Mouse (Mus musculus) lung, adult 18-20 months (tissue): ENCODE results near the gene Nudt8.

Experiments used
- DNase-seq, 2 experiments: peaks; one replicate each; pipeline ENCODE4 v3.0.0; 2022; ENCODE audit warnings: mixed read lengths in 2 of 2

Gene Nudt8

DNA sequence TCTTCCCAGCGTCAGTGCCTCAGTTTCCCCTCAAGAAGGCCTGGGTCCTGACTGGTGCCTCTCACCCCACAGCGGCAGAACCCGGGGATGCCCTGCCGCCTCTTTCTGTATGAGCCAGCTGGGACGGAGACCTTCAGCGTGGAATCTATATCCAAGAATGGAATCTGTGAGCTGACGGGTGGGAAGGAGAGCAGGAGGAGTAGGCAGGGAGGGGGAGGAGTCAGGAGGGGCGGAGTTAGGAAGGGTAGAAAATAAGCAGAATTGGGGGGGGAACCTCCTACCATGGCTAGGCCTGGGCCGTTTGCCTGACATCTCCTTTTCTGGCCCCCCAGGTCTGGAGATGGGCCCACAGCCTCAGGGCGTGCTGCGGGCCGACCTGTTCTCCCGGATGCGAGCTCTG, 12.3 kb upstream of the Nudt8 start:
- DNase-seq: no peak

DNA sequence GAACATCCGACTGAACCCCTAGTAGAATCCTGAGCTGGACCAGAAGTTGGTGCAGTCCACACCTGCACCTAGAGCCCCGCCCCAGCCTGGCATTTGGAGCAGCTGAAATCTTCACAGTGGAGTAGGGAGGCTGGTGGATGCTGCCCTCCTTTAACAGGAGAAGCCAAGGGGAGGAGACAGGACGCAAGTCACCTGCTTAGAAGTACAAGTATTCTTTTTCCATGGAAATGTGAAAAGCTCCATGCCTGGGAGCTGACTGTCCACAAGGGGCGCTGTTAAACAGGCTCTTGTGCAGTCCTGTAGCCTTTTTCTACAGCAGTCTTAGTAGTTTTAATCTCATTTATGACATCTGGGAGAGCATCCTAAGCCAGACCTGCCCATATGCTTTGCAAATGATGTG, 11.6 kb upstream of the Nudt8 start:
- DNase-seq: no peak

DNA sequence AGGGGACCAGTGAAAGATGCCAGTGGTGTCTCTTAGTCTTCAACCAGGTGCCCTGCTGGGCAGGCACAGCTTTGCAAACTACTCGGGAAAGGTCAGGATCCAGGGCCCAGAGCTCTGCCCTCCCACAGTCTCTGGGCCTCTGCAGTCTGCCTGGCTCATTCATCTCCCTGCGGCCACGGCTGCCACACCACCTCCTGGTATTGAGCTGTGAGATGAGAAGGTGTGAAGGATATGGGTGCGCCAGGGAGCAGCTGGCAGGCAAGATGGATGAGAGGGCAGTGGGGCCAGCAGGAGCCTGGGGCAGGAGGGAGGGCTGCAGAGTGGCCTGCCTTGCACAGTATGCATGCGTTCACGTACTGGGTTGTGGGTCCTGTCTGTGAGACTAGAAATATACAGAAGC, 9.6 kb upstream of the Nudt8 start:
- no peak for DNase-seq

DNA sequence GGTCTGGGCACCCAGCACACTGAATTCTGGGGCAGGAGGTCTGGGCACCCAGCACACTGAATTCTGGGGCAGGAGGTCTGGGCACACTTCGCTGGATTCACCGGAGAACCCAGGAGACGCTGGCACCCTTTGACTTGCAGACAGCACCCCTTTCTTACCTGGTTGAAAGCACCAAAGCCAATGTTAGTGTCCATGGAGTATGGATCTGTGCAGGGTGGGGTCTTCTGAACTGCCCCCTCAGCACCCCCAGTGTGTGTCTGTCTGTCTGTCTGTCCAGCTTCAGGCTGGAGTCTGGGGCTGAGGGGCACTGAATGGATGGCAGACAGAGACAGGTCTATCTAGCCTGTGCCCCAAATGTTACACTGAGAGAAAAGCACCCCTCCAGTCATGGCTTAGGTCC, 8.8 kb upstream of the Nudt8 start:
- DNase-seq: no peak

DNA sequence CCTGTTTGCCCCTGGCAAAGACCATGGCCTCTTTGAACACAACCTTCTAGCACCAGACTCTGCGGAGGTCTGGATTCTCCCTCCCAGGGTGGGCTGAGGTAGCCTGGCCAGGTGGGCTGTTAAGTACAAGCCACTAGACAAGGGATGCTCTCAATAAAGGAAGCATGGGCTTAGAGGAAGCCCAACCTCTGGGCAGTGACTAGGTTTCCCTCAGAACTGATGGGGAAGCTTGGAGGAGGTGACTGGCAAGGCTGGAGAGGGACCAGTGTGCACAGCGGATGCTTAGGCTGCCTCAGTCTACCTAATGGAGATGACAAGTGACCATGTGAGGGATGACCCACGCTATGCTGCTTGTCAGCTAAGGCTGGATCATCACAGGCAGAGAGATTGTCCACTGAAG, 8.4 kb upstream of the Nudt8 start:
- no peak for DNase-seq

DNA sequence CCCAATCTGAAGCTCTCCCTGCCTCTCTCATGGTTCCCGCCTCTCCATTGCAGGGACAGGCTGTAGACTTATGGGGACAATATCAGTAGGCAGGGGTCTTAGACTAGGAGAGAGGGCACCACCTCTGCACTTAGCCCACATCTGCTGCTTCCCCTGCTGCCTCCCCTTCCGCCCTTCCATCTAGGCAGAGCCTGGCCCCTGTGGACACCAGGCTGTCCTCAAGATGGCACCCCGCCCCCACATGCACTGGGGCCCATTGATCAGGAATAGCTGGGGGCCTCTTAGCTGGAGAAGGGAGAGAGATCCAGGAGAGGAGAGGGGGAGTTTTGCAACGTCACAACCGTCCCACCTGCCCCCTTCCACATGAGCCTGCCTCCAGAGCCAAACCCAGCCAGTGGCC, 8.0 kb upstream of the Nudt8 start, which contains the start of gene Tbx10:
Gene Tbx10, plus strand, starts transcription at position 337 of the 400 bp plus-strand sequence.
- DNase-seq: no peak

DNA sequence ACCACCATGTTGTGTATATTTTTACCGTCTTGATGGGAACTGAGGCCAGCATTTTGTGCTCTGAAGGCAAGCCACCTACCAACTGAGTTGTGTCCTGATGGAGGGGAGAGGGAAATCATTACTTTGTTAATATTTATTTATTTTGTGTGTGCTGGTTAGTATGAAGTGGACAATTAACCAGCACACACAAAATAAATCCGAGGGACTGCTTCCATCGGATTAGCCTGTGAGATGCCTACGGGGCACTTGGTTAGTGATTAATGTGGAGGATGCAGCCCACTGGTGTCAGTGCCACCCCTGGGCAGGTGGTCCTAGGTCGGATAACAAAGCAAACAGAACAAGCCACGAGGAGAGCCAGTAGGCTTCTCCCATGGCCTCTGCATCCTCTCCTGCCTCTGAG, 5.4 kb upstream of the Nudt8 start:
- DNase-seq: no peak

DNA sequence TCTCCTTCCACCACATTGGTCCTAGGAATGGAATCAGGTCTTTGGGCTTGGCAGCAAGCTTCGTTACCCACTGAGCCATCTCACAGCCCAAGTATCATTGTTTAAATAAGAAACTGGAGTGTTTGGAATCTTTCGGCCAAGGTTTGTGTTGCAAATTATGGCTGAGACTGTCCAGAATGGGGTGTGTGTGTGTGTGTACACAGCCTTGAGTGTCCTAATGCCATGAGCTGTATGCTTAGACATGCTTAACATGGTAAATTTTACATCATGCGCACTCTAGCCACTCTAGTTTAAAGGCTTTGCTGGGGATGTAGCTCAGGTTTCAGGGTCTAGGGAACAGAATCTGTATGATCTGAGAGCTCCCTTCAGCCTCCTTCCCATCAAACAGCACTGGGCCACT, 4.9 kb upstream of the Nudt8 start:
- peak; percentile 30 to 36 for DNase-seq

DNA sequence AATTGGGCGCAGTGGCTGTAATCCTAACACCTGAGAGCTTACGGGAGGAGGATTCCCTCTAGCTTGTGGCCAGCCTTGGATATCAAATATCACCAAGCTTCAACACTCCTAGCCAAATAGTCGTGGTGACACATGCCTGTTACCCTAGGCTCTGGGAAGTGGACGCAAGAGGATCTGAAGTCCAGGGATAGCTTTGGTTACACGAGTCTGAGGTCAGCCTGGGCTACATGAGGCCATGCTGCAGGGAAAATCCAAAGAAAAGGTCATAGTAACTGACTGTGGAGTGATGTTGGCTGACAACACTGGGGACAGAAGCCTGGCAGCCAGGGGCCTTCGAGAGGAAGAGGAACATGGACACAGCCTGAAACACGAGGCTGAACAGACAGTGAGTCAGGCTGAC, 4.3 kb upstream of the Nudt8 start:
- DNase-seq: no peak

DNA sequence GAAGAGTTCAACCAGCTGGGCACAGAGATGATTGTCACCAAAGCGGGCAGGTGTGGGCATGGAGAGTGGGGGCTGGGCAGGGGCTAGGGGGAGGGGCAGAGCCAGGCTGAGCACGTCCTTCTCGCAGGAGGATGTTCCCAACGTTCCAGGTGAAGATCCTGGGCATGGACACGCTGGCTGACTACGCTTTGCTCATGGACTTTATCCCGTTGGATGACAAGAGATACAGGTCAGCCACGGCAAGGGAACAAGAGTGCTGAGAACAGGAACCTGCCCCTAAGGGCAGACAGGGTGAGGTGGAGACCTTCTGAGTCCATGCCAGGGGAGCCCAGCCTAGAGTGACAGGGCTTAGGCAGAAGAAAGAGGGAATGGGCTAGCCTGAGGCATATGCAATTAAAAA, 3.6 kb upstream of the Nudt8 start:
- no peak for DNase-seq

DNA sequence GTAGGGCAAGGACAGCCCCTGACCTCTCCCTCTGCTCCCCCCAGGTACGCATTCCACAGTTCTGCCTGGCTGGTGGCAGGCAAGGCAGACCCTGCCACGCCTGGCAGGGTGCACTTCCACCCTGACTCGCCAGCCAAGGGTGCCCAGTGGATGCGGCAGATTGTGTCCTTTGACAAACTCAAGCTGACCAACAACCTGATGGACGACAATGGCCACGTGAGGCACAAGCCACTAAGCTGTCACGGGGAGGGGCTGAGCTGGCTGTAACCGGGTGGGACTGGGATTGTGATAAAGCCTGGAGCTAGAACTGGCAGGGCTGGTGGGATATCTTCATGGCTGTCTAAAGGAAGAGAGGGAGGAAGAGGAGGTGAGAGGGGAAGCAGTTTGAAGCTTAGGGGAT, 3.1 kb upstream of the Nudt8 start:
- DNase-seq: no peak

DNA sequence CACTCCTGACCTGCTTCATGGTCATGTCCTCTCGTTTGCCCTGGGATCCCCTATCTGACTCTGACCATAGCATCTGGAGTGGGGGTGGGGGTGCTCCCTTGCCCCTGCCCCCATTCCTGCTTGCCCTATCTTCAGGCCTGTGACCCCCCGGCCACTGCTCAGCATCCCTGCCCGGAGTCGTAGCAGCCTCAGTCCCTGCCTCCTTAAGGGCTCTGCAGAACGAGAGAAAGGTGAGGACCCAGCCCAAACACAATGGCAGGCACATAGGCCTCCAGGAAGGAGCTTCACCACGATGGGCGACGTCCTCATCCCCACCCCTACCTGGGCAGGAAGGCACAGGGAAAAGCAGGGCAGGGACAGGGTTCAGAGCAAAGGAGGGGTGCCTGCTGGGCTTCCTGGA, 2.0 kb upstream of the Nudt8 start:
- no peak for DNase-seq

DNA sequence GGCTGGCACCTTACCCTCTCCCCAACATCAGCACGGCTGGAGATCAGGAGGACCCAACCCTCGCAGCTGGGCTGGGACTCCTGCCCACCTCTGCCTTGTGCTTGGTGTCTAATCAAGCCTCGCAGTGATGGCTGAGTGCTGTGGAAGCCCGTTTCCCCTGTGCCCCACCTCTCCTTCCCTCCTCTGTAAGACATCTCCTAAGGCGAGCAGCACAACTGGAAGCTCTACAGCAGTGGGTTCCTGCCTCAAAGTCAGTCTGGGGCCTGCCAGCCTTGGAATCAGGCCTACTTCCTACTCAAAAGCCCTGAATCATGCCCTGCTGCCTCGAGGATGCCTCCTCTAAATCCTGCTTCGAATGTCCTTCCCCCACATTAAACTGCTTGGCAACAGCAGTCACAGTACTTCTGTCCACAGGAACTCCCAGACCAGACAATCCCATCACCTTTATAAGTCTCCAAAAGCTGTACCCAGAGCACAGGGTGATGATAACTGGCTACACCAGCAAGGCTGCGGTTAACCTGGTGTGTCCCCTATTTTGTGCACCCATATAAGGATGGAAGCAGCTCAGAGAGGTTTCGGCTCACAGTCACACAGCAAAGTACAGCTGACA, 1.2 kb upstream of the Nudt8 start:
- DNase-seq: no peak

DNA sequence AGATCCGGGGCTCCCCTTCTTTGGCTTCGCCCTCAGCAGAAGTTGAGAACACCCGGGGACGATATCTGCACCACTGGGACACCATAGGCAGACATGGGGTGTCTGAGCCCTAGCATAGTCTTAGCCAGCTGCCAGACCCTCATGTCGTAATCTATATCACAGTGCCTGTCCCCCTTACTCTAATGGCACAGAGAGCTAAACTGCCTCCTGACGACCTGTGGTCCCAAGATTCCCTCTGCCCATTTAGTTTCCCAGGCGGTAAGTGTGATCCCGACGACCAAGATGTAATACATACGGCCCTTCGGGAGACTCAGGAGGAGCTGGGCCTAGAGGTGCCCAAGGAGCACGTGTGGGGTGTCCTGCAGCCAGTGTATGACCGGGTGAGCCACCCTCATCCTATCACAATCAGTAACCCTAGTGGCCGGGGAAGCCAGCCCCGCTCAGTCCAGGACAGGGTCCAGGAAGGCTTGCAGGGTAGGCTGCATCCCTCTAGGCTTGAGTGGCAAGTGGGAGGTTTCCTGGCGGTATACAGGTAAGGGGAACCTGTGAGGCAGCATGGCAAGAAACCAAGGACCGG, 657 bp downstream of the Nudt8 start:
- DNase-seq: no peak

DNA sequence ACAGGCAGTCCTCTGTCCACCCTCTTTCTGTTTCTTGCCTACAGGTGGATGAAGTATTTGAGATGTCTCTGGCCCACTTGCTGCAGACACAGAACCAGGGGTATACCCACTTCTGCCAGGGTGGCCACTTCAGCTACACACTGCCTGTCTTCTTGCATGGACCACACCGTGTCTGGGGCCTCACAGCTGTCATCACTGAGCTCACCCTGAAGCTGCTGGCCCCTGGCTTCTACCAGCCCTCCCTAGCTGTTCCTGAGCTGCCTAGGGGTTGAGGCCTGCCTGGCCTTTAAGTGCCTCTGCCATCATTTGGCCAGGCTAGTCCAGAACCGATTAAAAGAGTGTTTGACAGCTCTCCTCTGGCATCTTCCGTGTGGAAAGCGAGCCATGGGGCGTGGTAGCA, 1.4 kb downstream of the Nudt8 start:
- no peak for DNase-seq

DNA sequence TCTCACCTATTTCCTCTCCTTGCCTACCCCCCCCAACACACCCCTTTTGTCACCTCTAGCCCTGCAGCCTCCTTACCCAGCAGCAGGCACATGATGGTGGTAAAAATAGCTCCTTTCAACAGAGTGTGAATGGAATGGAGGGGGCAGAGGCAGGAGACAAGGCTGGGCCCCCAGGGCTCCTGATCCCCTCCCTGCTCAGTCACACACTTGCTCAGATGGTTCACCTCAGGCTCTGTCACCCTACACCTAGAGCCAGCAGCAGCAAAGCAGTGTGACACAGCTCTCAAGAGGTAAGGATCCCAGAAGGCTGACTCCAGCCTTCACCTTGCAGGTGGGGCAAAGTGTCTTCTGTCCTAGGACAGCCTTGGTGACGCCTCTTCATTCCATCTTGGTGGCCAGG, 2.7 kb downstream of the Nudt8 start, which contains the start of gene Doc2g:
Gene Doc2g, plus strand, starts transcription at position 202 of the 400 bp plus-strand sequence.
- no peak for DNase-seq

DNA sequence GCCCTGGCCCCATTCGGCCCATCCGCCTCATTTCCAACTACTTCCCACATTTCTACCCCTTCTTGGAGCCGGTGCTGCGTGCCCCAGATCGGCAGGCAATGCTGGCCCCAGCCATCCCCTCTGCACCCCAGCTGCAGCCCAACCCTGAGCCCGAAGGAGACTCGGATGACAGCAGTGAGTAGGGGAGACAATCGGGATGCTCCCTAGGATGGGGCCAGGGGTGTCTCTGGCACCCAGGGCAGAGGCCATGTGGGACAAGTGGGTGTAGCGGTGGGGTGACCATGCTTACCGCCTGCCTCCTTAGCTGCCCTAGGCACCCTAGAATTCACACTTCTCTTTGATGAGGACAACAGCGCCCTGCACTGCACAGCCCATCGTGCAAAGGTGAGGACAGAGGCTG, 3.3 kb downstream of the Nudt8 start:
- no peak for DNase-seq

DNA sequence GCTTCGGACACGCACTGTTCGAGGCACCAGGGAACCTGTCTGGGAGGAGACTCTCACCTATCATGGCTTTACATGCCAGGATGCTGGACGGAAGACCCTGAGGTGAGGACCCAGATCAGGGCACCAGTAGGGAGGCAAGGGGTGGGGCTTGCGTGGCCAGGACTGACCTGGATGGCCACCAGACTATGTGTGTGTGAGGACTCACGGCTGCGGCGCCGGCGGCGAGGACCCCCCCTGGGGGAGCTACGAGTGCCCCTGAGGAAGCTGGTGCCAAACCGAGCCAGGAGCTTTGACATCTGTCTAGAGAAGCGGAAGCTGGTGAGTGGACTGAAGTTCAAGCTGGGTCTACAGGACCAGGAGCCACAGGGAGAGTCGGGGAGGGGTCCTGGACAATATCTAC, 4.0 kb downstream of the Nudt8 start:
- no peak for DNase-seq

DNA sequence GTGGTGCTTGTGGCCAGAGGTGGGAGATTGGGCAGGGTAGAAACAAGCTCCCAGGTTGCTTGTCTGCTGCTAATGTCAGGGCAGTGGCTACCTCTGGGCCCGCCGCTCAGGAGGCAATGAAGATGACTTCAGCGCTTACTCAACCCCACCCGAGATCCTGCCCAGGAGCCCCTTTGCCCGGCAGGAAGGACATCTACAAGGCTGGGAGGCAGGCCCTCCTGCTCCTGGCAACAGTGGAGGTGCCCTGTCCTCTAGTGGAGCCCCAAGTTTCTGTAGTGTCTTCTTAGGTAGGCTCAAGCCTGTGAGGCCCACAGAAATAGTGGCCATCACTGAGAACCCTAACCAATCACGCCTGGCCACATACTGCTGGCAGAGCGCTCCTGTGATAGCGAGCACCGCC, 4.7 kb downstream of the Nudt8 start:
- DNase-seq: no peak

DNA sequence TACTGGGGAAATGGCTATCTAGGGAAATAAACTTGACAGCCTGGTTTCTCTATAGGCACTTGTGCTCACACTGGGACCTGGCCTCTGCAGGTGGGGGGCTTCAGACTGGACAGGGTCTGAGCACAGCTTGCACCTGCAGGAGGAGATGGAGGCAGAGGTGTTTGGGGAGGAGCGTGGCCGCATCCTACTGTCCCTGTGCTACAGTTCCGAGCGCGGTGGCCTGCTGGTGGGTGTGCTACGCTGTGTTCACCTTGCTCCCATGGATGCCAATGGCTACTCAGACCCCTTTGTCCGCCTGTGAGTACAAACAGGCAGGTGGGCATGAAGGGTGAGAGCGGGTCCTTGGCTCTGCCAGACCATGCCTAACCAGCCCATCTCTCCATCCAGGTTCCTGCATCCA, 5.6 kb downstream of the Nudt8 start:
- no peak for DNase-seq

DNA sequence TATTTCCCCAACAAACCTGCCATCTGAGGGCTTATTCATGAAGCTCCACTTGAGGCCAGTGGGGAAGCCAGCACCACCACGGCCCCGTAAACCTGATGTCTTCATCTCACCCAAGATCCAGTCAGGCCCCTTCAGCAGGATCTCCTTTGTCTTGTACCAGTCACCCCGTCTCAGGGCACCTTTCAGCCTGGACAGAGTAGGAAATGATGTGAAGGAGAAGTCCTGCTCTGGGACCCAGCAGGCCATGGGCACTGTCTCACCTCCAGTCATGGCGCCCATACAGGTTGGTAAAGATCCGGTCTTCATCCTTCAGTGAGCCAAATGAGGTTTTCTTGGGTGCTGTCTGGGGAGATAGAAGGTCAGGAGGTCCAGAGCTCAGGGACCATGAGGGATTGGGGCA, 10.7 kb downstream of the Nudt8 start:
- no peak for DNase-seq

DNA sequence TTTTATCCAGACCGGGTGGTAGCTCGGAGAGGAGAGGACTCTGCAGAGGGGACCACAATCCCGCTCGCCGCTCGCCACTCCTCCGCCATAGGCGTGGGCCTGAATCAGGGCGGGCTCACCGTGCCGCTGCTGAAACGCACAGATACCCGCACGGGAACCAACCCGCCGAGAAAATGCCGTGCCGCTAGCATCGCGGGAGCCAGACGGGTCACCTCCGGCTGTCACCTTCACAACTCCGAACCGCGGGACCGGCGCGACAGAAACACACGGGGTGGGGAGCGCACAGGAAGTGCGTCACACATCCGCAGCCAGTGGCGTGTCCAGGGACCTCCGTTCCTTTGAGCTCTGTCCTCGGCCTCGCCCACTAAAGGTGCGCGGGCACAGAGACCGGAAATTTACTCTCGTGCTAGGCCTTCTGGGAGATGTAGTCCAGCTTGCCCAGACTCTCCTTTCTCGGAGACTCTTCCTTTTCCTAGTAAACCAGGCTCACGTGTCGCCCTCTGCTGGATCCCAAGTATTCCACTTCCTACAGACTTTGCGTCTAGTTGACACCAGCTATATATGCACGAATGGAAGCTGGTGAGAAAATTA, 12.1 kb downstream of the Nudt8 start, which contains the start of gene Ndufv1:
Gene Ndufv1, minus strand, starts transcription at position 375 of the 591 bp plus-strand sequence.
- DNase-seq: peak; percentile 99

DNA sequence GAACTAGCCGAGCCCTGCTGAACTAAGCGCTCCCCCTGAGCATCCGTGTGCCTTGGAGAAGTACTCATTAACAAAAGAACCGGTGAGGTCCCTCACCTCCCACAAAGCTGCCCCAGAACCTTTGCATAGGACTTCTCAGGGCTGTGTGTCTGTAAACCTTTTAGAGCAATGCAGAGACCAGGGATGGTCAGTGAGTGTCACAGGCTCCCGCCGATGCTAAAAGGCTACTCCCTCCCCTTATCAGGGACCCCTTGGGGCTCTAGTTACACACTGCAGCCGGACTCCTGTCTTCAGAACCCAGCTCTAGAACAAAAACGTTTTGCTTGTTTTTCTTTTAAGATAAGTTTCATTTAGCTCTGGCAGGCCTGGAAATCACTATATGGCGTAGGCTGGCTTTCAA, 12.7 kb downstream of the Nudt8 start:
- no peak for DNase-seq

DNA sequence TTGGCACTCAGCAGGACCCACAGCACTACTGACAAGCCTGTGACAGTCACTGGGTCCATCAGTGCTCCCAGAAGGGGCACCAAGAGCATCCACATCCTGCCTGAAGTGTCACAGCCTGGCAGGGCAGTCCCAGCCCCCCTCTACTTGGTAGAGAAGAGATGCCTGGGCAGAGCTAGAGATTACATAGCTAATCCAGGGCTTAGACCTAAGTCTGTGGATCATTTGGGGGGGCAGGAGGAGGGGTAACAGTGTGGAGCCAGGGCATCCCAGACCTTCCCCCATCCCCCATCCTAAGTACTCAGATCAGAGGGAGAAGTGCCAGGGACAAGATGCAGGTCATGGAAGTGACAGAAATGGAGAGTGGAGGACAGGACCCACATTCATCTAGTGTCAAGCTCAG, 14.4 kb downstream of the Nudt8 start:
- DNase-seq: no peak

DNA sequence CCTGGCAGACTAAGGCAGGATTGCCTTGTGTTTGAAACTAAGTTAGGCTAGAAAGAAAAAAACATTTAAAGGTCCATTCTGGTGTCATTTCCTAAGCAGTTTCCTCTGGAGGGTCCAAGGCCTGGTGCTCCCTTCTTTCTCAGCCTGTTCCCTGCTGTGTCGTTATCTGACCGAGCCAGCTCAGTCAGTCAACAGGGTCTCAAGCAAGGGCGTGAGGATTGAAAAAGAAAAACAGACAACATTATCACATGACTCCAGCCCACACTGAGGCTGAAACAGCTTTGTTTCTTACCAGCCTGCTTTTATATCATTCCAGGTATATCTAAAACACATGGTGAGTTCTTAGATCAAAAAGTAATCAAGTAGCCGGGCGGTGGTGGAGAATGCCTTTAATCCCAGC, 15.3 kb downstream of the Nudt8 start:
- DNase-seq: no peak
